Mouse (Mus musculus) ovary, postnatal 36 days (tissue): ENCODE measurements at regions not wholly inside any gene's neighbourhood (a gene's known extent, or its start where the extent isn't known, plus 50 kb on each side); places are given as distances from the start of the nearest gene placed in this dataset.
A peak's percentile ranks its signal among the peaks of the same experiment; 100 is the strongest.

ENCODE experiments used
- DNase-seq: peaks from one replicate; pipeline ENCODE4 v3.0.0; 2022; ENCODE audit warnings: low spot score, mixed read lengths

DNA sequence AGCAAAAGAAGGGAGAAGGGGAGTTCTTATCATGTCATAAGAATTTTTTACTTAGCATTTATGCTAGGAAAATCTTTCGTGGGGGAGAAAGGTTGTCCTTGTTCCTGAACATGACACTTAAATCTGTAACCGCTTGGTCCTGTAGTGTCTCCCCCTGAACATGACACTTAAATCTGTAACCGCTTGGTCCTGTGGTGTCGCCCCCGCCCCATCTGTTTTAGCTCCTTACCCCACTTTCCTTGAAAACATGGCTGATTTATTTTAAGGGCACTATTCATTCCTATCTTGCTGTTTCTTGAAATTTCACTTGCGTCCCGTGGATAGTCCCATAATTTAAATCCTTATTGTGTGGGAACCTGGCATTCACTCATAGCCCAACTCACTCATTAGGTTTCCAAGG is 82.2 kb downstream of the Rap2a start:
- DNase-seq = no peak

- DNase-seq = no peak
These were observed 82.7 kb downstream of the Rap2a start for GRCm38 (mm10) chr14:120560987-120561386.

DNA sequence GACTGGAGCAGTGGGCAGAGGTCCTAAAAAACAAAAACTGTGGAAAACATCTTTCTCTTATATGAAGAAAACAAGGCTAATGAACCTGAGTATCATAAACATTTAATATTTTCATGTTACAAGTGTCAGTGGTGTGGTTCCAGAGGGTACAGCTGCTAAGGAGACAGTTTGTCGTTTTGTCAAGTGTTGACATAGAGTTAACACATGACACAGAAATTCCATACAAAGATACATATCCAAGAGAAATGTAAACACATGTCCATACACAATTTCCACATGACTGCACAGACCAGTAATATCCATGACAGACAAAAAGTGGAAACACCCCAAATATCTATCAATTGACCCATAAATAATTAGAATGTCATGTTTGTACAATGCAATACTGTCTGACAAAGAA is 88.7 kb downstream of the Rap2a start:
- DNase-seq = no peak

DNA sequence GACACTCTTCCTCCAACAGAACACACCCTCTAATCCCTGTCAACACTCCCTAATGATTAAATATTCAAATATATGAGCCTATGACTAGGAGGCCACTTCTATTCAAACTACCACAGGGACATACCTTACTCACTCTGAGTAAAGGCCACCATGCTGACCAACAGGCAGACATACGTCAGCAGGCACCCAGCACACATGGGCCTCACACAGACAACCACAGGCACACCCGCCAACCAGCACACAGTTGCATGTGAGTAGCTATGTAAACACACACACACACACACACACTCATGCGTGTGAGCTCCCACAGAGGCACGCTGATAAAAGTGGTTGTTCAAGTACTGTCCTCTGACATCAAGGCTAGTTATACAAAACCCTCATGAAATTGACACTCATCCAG is 89.8 kb downstream of the Rap2a start:
- DNase-seq = no peak

GRCm38 (mm10) chr14:120572238-120572637 is 94.0 kb downstream of the Rap2a start:
- DNase-seq = no peak

DNA sequence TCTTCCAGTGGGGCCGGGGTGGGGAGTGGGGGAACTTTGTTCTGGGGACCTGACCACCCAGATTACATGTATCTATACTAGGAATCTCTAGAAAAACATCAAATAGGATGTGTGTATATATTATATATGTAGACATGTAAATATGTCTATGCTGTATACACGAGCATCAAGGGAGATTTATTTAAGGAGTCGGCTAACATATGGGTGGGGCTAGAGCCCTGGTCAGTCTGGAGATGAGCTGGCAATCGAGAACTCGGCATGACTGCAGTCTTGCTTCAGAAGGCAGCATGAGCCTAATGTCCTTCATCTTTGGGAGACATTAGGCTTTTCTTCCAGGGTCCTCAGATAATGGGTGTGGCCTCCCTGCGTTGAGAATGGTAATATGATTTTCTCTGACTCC is 97.0 kb downstream of the Rap2a start:
- DNase-seq = no peak

DNA sequence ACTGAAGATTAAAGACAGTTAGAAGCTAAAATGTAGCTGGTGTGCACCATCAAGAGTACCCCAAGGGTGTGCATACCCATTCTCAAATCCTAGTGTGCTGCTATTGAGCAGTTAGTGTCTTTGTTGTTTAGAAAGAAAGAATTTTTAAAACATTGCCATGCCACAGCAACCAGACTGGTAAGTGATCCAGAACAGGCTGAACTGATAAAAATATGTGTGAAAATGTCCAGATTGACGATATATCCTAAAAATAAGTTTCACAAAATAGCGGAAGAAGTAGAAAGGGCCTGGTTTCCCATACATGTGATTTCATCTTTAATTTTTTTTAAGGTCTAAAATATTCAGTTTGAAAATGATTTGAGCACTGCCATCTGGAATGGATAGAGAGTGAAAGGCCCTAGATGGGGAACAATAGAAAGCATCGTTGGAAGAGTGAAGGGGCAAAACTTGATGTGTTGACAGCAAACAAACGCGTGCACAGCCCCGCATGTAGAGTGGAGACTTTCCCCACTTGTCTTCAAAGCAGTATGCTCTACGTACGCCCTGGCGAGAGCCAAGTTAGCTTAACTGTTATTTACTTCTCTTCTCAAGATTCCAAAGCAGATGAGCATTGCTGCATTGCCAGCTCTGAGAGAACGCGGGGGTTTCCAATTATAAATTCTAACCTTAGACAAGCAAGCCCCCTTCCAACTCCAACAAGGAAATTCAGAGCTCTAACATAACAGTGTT is 100.3 kb downstream of the Rap2a start:
- no peak for DNase-seq

- no peak for DNase-seq
These were observed 105.6 kb downstream of the Rap2a start for GRCm38 (mm10) chr14:120583807-120584206.

- DNase-seq = no peak
These were observed 113.9 kb downstream of the Rap2a start for GRCm38 (mm10) chr14:120592191-120592590.

- DNase-seq = no peak
These were observed 122.2 kb downstream of the Rap2a start for GRCm38 (mm10) chr14:120600414-120600935.

- no peak for DNase-seq
These were observed 123.3 kb downstream of the Rap2a start for GRCm38 (mm10) chr14:120601510-120601909.

GRCm38 (mm10) chr14:120603849-120604492 is 125.7 kb downstream of the Rap2a start:
- DNase-seq = no peak

- DNase-seq = no peak
These were observed 129.6 kb downstream of the Rap2a start for GRCm38 (mm10) chr14:120607801-120608200.

DNA sequence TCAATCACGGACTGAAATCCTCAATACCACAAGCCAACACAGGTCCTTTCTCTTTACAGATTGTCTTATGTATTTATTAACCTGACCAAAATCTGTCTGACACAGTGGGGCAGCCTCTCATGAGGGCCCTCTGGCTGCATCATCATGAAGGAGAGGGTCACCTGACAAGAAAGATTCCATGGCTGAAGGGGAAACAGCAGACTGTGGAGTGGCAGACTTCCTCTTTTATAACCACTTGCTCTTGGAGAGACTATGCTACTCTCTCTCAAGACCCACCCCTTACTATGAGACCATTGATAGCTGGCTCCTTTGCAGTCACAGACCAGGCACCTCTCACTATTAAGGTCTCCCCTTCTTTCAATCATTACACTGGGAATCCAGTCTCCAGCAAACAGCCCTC is 133.1 kb downstream of the Rap2a start:
- no peak for DNase-seq

GRCm38 (mm10) chr14:120626223-120626935 is 148.1 kb downstream of the Rap2a start:
- DNase-seq = no peak

GRCm38 (mm10) chr14:120626936-120627277 is 148.7 kb downstream of the Rap2a start:
- no peak for DNase-seq

- no peak for DNase-seq
These were observed 154.5 kb downstream of the Rap2a start for GRCm38 (mm10) chr14:120632771-120633170.

GRCm38 (mm10) chr14:120636726-120637400 is 158.6 kb downstream of the Rap2a start:
- no peak for DNase-seq

GRCm38 (mm10) chr14:120637486-120638125 is 159.4 kb downstream of the Rap2a start:
- DNase-seq = no peak

DNA sequence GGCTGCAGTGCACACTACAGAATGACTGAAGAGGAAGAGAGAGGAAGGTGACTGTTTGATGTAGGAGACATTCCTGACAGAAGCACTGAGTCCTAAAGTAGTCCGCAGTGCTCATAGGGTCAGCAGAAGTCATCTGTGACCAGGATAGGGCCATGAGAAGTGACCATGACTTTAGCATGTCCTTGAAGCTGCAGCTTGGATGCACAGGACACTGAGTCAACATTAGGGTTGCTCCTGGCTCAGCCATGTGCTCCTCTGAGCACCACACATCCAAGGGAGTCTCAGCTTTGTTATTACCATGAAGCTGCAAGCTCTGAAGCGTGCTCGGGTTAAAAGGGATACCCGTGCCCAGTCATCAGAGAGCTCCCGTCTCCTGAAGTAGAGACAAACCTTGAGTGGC is 164.3 kb downstream of the Rap2a start:
- DNase-seq = no peak

- no peak for DNase-seq
These were observed 173.8 kb downstream of the Rap2a start for GRCm38 (mm10) chr14:120652034-120652433.

DNA sequence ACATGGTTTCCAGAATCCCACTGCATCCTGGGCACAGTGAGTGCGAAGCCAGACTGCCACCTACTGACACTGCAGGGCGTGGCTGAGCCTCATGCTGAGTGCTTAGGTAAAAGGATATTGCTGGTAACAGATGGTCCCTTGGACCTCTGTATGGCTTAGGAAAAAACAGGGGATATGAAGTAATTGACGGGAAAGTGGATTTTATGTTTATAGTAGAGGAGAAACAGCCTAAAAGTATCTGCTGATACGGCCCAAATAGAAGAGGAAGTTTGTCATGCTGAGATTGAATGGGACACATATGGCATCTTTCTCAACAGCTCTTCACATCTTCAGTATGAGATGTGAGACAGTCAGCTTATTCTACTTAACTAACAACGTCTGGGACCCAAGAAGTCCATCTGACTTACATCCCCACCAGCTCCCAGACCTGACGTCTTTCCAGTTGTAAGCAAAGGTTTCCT is 182.1 kb downstream of the Rap2a start:
- DNase-seq = peak; percentile 64
